8 mouse cellular contexts compared by ENCODE assay signal in genomic region chr7:30421890-30422435, GRCm38 (mm10). TPM values are rescaled to one million over a fixed set of nuclear protein-coding genes. Genes with fewer than 3 reads are reported as not detected.
DNase-seq lines count a peak whose midpoint lies in the region; ATAC-seq and TF ChIP-seq lines count a peak whose summit lies in the region.

No protein-coding gene starts in this region.

- H3K9me3 ChIP-seq in heart, embryonic 12.5 days (replicated peaks): peaks cover 10% of the 10 kb centered on the region
- H3K9me3 ChIP-seq in kidney, embryonic 16.5 days (ENCODE audit: low read length): peaks cover 8% of the 10 kb centered on the region; the same call in 1 of the 2 replicates

- H3K36me3 ChIP-seq in heart, embryonic 12.5 days: peaks cover 15% of the 10 kb centered on the region
- H3K36me3 ChIP-seq in kidney, embryonic 16.5 days (ENCODE audit: insufficient read depth, low read length): peaks cover 3% of the 10 kb centered on the region; the same call in 1 of the 2 replicates

- 0 out of 2 replicates have a peak, but pooled peaks cover 11% of the 10 kb centered on the region for H3K4me1 ChIP-seq in heart, embryonic 12.5 days (replicated peaks)
- H3K4me1 ChIP-seq in kidney, embryonic 16.5 days (ENCODE audit: insufficient read depth, low read length): peaks cover 17% of the 10 kb centered on the region

- H3K27me3 ChIP-seq in heart, embryonic 12.5 days (replicated peaks): peaks cover 8% of the 10 kb centered on the region; the same call in 1 of the 2 replicates
- no peaks in the 10 kb centered on the region for H3K27me3 ChIP-seq in kidney, embryonic 16.5 days (ENCODE audit: insufficient read depth, low read length)

- peak overlapping the region; percentile 67 for H3K4me3 ChIP-seq in heart, embryonic 12.5 days
- H3K4me3 ChIP-seq in kidney, embryonic 16.5 days (ENCODE audit: low read length): peak overlapping the region; percentile 58

- peak; percentile 59 for ATAC-seq in erythroblast, adult 5-6 weeks (replicated peaks; ENCODE audit: low FRiP score, poor library complexity, severe bottlenecking)
- ATAC-seq in heart, embryonic 12.5 days (ENCODE audit: insufficient number of reproducible peaks, low FRiP score): peak; percentile 60
- ATAC-seq in kidney, embryonic 16.5 days (ENCODE audit: low FRiP score, low TSS enrichment): peak; percentile 73

- H3K4me2 ChIP-seq in heart, embryonic 12.5 days: peak overlapping the region; percentile 98
- H3K4me2 ChIP-seq in kidney, embryonic 16.5 days (replicated peaks; ENCODE audit: low read depth, low read length): peak overlapping the region; percentile 96

- peak overlapping the region; percentile 66 for H3K9ac ChIP-seq in heart, embryonic 12.5 days
- peak overlapping the region; percentile 73 for H3K9ac ChIP-seq in kidney, embryonic 16.5 days (replicated peaks; ENCODE audit: low read length)

- TF ChIP-seq CTCF in brain, embryonic 14.5 days (IDR thresholded peaks at IDR 0.05; ENCODE audit: borderline replicate concordance, extremely low read depth, insufficient read depth, insufficient read length): no peak

- H3K27ac ChIP-seq in heart, embryonic 12.5 days (ENCODE audit: poor library complexity, severe bottlenecking): no peak overlapping the region; the same call in 1 of the 2 replicates
- H3K27ac ChIP-seq in kidney, embryonic 16.5 days (ENCODE audit: low read length): peak overlapping the region; percentile 63; the same call in 1 of the 2 replicates

- 0 out of 2 replicates have a peak, but pooled peaks have one; percentile 44 for TF ChIP-seq POLR2A in brain, embryonic 14.5 days (IDR thresholded peaks at IDR 0.05; ENCODE audit: borderline replicate concordance, extremely low read depth, insufficient read depth, insufficient read length, poor library complexity, severe bottlenecking)

- under 1% methylated on average over 45 of the region's 45 CpGs for WGBS in heart, embryonic 12.5 days
- 0% methylated on average over 44 of the region's 45 CpGs for WGBS in kidney, embryonic 16.5 days

- peak; percentile 98 for DNase-seq in CD4-positive helper T cell, adult 2 months (ENCODE audit: low read depth, low spot score)
- peak; percentile 97 for DNase-seq in brain, embryonic 14.5 days (ENCODE audit: low read depth)
- DNase-seq in liver: peak; percentile 77
- peak; percentile 60 to 94 for DNase-seq in monocyte, adult 2 months (ENCODE audit: low read depth in 1 of 2, low spot score in 2 of 2)
- DNase-seq in spleen, postnatal 14 days (ENCODE audit: low spot score in 2 of 2): peak; percentile 76 to 85

RNA-seq across cellular contexts. Expression of gene Nfkbid, which starts 0.4 kb away (rescaled TPM):
- polyA plus RNA-seq in brain, embryonic 14.5 days (2012; rRNA removed): 2.3 and 3.6 TPM in 2 replicates
- 2.1 and 5.0 TPM in 2 replicates for total RNA-seq in erythroblast, adult 5-6 weeks (2015; ENCODE audit: low replicate concordance)
- 0.14 and 3.6 TPM in 2 replicates for total RNA-seq in erythroblast, adult 5-6 weeks (2017; ENCODE audit: low replicate concordance)
- 0.95 and 1.3 TPM in 2 replicates for polyA plus RNA-seq in heart, embryonic 12.5 days (2016; fragmentation: Nextera tagmentation; extraction: Ambion mirVana)
- 1.6 and 2.0 TPM in 2 replicates for polyA plus RNA-seq in kidney, embryonic 16.5 days (2015; fragmentation: Nextera tagmentation; extraction: Ambion mirVana)

RNA-seq across cellular contexts. Expression of gene Hcst, which starts 2.3 kb away (rescaled TPM):
- polyA plus RNA-seq in brain, embryonic 14.5 days (2012; rRNA removed): 0.90 and 1.4 TPM in 2 replicates
- 14.2 and 29.0 TPM in 2 replicates for total RNA-seq in erythroblast, adult 5-6 weeks (2015; ENCODE audit: low replicate concordance)
- 2.6 and 13.9 TPM in 2 replicates for total RNA-seq in erythroblast, adult 5-6 weeks (2017; ENCODE audit: low replicate concordance)
- polyA plus RNA-seq in heart, embryonic 12.5 days (2016; fragmentation: Nextera tagmentation; extraction: Ambion mirVana): 1.1 TPM in 1 of 2 replicates, not detected in the other
- polyA plus RNA-seq in kidney, embryonic 16.5 days (2015; fragmentation: Nextera tagmentation; extraction: Ambion mirVana): 0.63 and 0.84 TPM in 2 replicates

RNA-seq across cellular contexts. Expression of gene Tyrobp, which starts 8.4 kb away (rescaled TPM):
- polyA plus RNA-seq in brain, embryonic 14.5 days (2012; rRNA removed): 21.7 and 27.8 TPM in 2 replicates
- 315 and 361 TPM in 2 replicates for total RNA-seq in erythroblast, adult 5-6 weeks (2015; ENCODE audit: low replicate concordance)
- 122 and 140 TPM in 2 replicates for total RNA-seq in erythroblast, adult 5-6 weeks (2017; ENCODE audit: low replicate concordance)
- polyA plus RNA-seq in heart, embryonic 12.5 days (2016; fragmentation: Nextera tagmentation; extraction: Ambion mirVana): 9.5 and 9.8 TPM in 2 replicates
- polyA plus RNA-seq in kidney, embryonic 16.5 days (2015; fragmentation: Nextera tagmentation; extraction: Ambion mirVana): 29.3 and 31.4 TPM in 2 replicates

RNA-seq across cellular contexts. Expression of gene Aplp1, which starts 23.4 kb away (rescaled TPM):
- 571 and 616 TPM in 2 replicates for polyA plus RNA-seq in brain, embryonic 14.5 days (2012; rRNA removed)
- not detected in 2 replicates for total RNA-seq in erythroblast, adult 5-6 weeks (2015; ENCODE audit: low replicate concordance)
- not detected in 2 replicates for total RNA-seq in erythroblast, adult 5-6 weeks (2017; ENCODE audit: low replicate concordance)
- polyA plus RNA-seq in heart, embryonic 12.5 days (2016; fragmentation: Nextera tagmentation; extraction: Ambion mirVana): 41.6 and 43.4 TPM in 2 replicates
- 27.9 and 31.5 TPM in 2 replicates for polyA plus RNA-seq in kidney, embryonic 16.5 days (2015; fragmentation: Nextera tagmentation; extraction: Ambion mirVana)

RNA-seq across cellular contexts. Expression of gene Kirrel2, which starts 35.5 kb away (rescaled TPM):
- polyA plus RNA-seq in brain, embryonic 14.5 days (2012; rRNA removed): 0.85 and 3.3 TPM in 2 replicates
- total RNA-seq in erythroblast, adult 5-6 weeks (2015; ENCODE audit: low replicate concordance): not detected in 2 replicates
- total RNA-seq in erythroblast, adult 5-6 weeks (2017; ENCODE audit: low replicate concordance): not detected in 2 replicates
- 1.1 and 1.3 TPM in 2 replicates for polyA plus RNA-seq in heart, embryonic 12.5 days (2016; fragmentation: Nextera tagmentation; extraction: Ambion mirVana)
- 0.78 and 1.1 TPM in 2 replicates for polyA plus RNA-seq in kidney, embryonic 16.5 days (2015; fragmentation: Nextera tagmentation; extraction: Ambion mirVana)
